Mouse (Mus musculus) spleen, adult 2 months (tissue): ENCODE data around the gene Myl4.

Experiments
- CTCF ChIP-seq: fragments of 200-500 bp; IDR thresholded peaks from 2 replicates; pipeline ENCODE4 v1.5.1; 2011; ENCODE audit warnings: mild to moderate bottlenecking, inconsistent platforms; ENCODE audit not compliant: insufficient read depth, insufficient read length, insufficient replicate concordance; ENCODE audit errors: extremely low read depth
- POLR2A ChIP-seq: fragments of 200-500 bp; IDR thresholded peaks from 2 replicates; pipeline ENCODE4 v1.6.1; 2011; ENCODE audit warnings: low read depth, low read length, inconsistent platforms

DNA sequence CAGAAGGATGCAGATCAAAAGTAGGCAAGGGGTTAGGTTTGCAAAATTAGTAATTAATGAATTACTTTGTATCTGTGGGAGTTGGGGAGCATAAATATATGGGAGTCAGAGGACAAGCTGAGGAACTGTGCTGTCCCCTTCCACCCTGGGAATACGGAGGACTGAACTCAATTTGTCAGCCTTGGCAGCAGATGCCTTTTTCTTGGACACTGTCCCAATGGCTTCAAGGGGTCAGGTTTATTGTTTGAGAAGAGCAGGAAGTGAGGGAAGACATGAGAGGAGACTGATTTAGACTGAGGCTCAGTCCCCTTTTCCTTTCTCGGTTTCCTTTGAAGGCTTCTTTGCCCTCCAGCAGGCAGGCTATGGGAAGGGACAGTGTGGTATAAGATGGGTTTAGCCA is 22.1 kb downstream of the Myl4 start:
- no peak for TF ChIP-seq CTCF
- no peak for TF ChIP-seq POLR2A
